Mouse (Mus musculus) erythroblast, embryonic 14.5 days (primary cell): ENCODE data around the gene Slc16a12.

Experiments used
- GATA1 ChIP-seq: IDR thresholded peaks from 2 replicates; pipeline ENCODE4 v1.6.1; 2012; ENCODE audit warnings: low read length, inconsistent platforms, mixed read lengths
- TAL1 ChIP-seq: IDR thresholded peaks from 3 replicates; pipeline ENCODE4 v1.6.1; 2012; ENCODE audit warnings: low read length, inconsistent platforms, mixed read lengths

DNA sequence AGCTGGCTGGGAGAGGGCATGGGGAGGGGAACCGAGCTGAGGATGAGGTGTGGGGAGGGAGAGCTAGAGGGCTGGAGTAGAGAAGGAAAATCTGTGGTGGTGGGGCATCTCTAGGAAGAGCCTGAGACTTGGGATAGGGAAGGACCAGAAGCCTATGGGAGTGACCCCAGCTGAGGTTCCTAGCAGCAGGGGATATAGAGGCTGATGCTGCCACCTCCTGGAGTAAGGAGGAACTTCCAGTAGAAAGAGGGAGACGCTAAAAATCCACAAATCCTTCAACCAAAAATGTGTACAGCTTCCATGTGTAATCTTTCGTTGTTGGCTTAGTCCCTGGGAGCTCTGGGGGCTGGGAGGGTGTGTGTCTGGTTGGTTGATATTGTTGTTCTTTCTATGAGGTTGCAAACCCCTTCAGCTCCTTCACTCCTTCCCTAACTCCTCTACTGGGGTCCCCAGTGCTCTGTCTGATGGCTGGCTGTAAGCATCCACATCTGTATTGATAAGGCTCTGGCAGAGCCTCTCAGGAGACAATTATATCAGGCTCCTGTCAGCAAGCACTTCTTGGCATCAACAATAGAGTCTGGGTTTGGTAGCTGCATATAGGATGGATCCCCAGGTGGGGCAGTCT lies 110.0 kb downstream of the Slc16a12 start:
- no peak for TF ChIP-seq GATA1
- no peak for TF ChIP-seq TAL1
